Mouse (Mus musculus) hindbrain, embryonic 14.5 days (tissue): ENCODE results near the gene Gpatch1. TPM values are rescaled to one million over a fixed set of nuclear protein-coding genes. Genes with fewer than 3 reads are reported as not detected.
"Not testable (repeated sequence)": the region's sequence is repeated elsewhere in the genome, so short reads cannot be mapped to it uniquely, and the experiment has no call there.

ENCODE experiments used
- ATAC-seq: fragments of 200-750 bp; cut with Nextera tagmentation; 2 replicates; pipeline ENCODE4 v1.8.0; 2017; ENCODE audit warnings: moderate number of reproducible peaks, mild to moderate bottlenecking, moderate TSS enrichment, moderate library complexity; ENCODE audit not compliant: low FRiP score
- DNase-seq: peaks from one replicate; pipeline ENCODE4 v3.0.0-alpha.2; 2015; ENCODE audit warnings: low spot score
- H3K27ac ChIP-seq: fragments of 300-500 bp; sonication (generic); 2 replicates; pipeline ENCODE4 v1.5.1; 2014; ENCODE audit warnings: mild to moderate bottlenecking, moderate library complexity
- H3K27me3 ChIP-seq: fragments of 300-500 bp; sonication (generic); 2 replicates; pipeline ENCODE4 v1.6.1; 2014; ENCODE audit warnings: mild to moderate bottlenecking, low read length, mixed read lengths; ENCODE audit not compliant: control insufficient read depth, insufficient read depth
- H3K36me3 ChIP-seq: fragments of 300-500 bp; sonication (generic); replicated peaks from 2 replicates; pipeline ENCODE4 v1.6.1; 2014; ENCODE audit not compliant: control insufficient read depth, insufficient read depth
- H3K4me1 ChIP-seq: fragments of 300-500 bp; sonication (generic); replicated peaks from 2 replicates; pipeline ENCODE4 v1.6.1; 2014; ENCODE audit warnings: antibody characterized with exemption, low read length, mixed read lengths; ENCODE audit not compliant: control insufficient read depth, insufficient read depth
- H3K4me2 ChIP-seq: fragments of 300-500 bp; sonication (generic); replicated peaks from 2 replicates; pipeline ENCODE4 v1.6.1; 2014; ENCODE audit warnings: mild to moderate bottlenecking, moderate library complexity
- H3K4me3 ChIP-seq: fragments of 300-500 bp; sonication (generic); replicated peaks from 2 replicates; pipeline ENCODE4 v1.5.1; 2014; ENCODE audit warnings: mild to moderate bottlenecking, low read length
- H3K9ac ChIP-seq: fragments of 300-500 bp; sonication (generic); 2 replicates; pipeline ENCODE4 v1.6.1; 2014
- H3K9me3 ChIP-seq: fragments of 300-500 bp; sonication (generic); 2 replicates; pipeline ENCODE4 v1.6.1; 2016; ENCODE audit warnings: low read length; ENCODE audit not compliant: control insufficient read depth
- WGBS: fragments of 180-500 bp; shearing (Covaris S2); extraction: QIAGEN DNeasy Blood & Tissue Kit; methylation state at CpG from one replicate; pipeline ENCODE4 v1.1.7; 2014; 5-methylcytosine and 5-hydroxymethylcytosine counted together
- polyA plus RNA-seq: library from polyadenylated mRNA; unstranded; fragments of >200 nt; fragmentation: Nextera tagmentation; extraction: Ambion mirVana; gene quantifications from 2 replicates; pipeline ENCODE4 v1.2.1, GENCODE M21; 2014

Gene Gpatch1
- polyA plus RNA-seq, 1 experiment from 2014 or later = 19.3 TPM

GRCm38 (mm10) chr7:35333692-35334526, 15.7 kb upstream of the Gpatch1 start, which contains the start of gene Rhpn2:
TSS of gene Rhpn2 (plus strand) at chr7:35334170.
- peak; percentile 93 for DNase-seq
- peak; percentile 96 for ATAC-seq

DNA sequence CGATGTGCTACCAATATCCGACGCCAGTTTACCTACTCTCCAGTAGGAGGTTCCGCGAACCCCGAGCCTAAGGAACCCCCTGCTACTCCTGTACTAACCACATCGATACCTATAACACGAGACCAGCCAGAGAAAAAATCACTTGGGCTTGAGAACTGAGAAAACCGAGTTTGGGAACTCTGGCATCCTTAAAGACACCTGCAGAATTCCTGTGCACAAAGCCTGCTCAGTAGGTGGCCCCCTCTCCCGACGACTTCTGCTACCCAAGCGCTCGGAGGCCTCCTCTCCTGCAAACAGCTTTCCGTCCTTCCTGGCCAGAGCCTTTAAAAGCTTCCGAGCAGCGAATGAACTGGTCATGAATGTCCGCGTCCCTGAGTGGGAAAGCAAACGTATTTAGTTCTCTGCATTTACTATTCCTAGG, 15.0 kb upstream of the Gpatch1 start:
- Histone ChIP-seq H3K36me3 (no peaks in the 10 kb centered on the region), H3K4me1 (peaks cover 11% of the 10 kb centered on the region; the same call in 1 of the 2 replicates), H3K27ac (no peak overlapping the region), H3K27me3 (peaks cover 18% of the 10 kb centered on the region), H3K9ac (peak overlapping the region; percentile 22; the same call in 1 of the 2 replicates), H3K4me3 (peak overlapping the region; percentile 60), H3K4me2 (peak overlapping the region; percentile 96), H3K9me3 (no peaks in the 10 kb centered on the region)
- ATAC-seq (0 out of 2 replicates have a peak, but pooled peaks have one; percentile 10), DNase-seq (peak; percentile 60)
- under 1% methylated on average over 19 of the region's 19 CpGs for WGBS

More at GRCm38 (mm10) chr7:35333692-35334526, 15.7 kb upstream of the Gpatch1 start, which contains the start of gene Rhpn2:
- Histone ChIP-seq H3K4me1 (peaks cover 11% of the 10 kb centered on the region; the same call in 1 of the 2 replicates), H3K4me2 (peak within 1 kb of the TSS; percentile 96), H3K4me3 (peak within 1 kb of the TSS; percentile 60), H3K9ac (peak within 1 kb of the TSS; percentile 56), H3K36me3 (no peaks in the 10 kb centered on the region), H3K27ac (no peak within 1 kb of the TSS), H3K27me3 (peaks cover 18% of the 10 kb centered on the region), H3K9me3 (no peaks in the 10 kb centered on the region)
- under 1% methylated on average over 43 of the region's 52 CpGs for WGBS

GRCm38 (mm10) chr7:35331590-35331989, 13.3 kb upstream of the Gpatch1 start:
- Histone ChIP-seq H3K4me3 (no peak overlapping the region), H3K9me3 (no peaks in the 10 kb centered on the region), H3K27me3 (peaks cover 18% of the 10 kb centered on the region), H3K4me2 (no peak overlapping the region), H3K27ac (no peak overlapping the region), H3K9ac (no peak overlapping the region), H3K36me3 (no peaks in the 10 kb centered on the region), H3K4me1 (peaks cover 11% of the 10 kb centered on the region; the same call in 1 of the 2 replicates)
- ATAC-seq (no peak), DNase-seq (no peak)
- WGBS = 37% methylated on average over 3 of the region's 3 CpGs

DNA sequence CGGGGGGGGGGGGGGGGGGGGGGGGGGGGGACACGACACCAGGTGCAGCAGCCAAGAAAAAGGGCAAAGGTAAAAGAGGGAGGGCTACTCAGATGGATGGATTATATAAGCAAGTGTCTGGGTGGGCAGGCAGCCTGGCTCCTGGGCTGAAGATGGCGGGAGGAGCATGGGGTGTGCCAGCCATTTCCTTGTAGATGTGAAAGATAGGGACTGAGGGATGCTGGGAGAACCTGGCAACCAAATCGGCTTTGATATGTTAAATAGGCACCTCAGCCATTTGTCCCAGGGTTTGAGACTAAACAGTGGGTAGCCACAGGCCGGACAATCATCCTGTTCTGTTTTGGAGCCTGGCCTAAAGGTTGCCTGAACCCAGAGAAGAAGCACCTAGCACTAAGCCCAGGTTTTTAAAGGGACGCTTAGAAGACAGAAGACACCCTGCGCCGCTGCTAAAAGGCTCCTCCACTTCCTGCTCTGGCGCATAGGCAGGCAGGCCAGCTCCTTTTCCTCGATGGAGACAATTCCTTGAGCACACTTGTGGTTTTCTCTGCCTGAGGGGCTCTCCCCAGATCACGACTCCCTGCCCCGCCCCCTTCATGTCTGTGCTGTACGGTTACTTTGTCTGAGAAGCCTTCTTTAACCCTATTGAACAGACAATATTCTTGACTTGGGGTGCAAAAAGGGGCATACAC, 4.6 kb upstream of the Gpatch1 start:
- DNase-seq = no peak
- 8% methylated on average over 11 of the region's 13 CpGs for WGBS
- no peaks in the 10 kb centered on the region for H3K9me3 ChIP-seq
- H3K9ac ChIP-seq = no peak overlapping the region; the same call in 1 of the 2 replicates
- peak overlapping the region; percentile 33 for H3K4me2 ChIP-seq
- H3K27ac ChIP-seq = no peak overlapping the region
- no peak for ATAC-seq
- H3K36me3 ChIP-seq = no peaks in the 10 kb centered on the region
- no peaks in the 10 kb centered on the region for H3K27me3 ChIP-seq
- H3K4me1 ChIP-seq = 0 out of 2 replicates have a peak, but pooled peaks cover 7% of the 10 kb centered on the region
- no peak overlapping the region for H3K4me3 ChIP-seq

- Histone ChIP-seq H3K4me1 (peaks cover 13% of the 10 kb centered on the region), H3K4me3 (no peak overlapping the region), H3K36me3 (no peaks in the 10 kb centered on the region), H3K27ac (no peak overlapping the region), H3K9me3 (no peaks in the 10 kb centered on the region), H3K27me3 (no peaks in the 10 kb centered on the region), H3K4me2 (no peak overlapping the region), H3K9ac (no peak overlapping the region)
- no peak for ATAC-seq
- 61% methylated on average over 3 of the region's 3 CpGs for WGBS
- no peak for DNase-seq
Measured at GRCm38 (mm10) chr7:35322161-35322560, 3.9 kb upstream of the Gpatch1 start.

DNA sequence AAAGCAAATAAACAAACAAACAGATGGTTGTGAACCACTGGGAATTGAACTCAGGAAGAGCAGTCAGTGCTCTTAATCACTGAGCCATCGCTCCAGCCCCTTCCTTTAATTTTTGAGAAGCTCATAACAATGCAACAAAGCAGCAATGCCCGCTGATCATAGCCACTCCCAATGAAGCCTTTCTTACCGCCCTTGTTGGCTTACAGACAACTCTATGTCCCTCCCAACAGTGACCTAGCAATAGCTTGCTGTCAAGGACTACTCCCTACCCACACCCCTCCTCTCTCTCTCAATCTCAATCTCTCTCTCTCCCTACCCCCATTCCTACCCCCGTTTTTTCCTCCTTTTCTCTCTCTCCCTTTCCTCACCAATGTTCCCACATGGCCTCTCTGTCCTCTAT, 1.5 kb upstream of the Gpatch1 start:
- no peak overlapping the region for H3K4me3 ChIP-seq
- H3K9me3 ChIP-seq = no peaks in the 10 kb centered on the region
- 76% methylated on average over 4 of the region's 4 CpGs for WGBS
- H3K27me3 ChIP-seq = no peaks in the 10 kb centered on the region
- DNase-seq = no peak
- H3K4me2 ChIP-seq = no peak overlapping the region
- no peak overlapping the region for H3K27ac ChIP-seq
- H3K4me1 ChIP-seq = peaks cover 16% of the 10 kb centered on the region
- ATAC-seq = no peak
- H3K36me3 ChIP-seq = no peaks in the 10 kb centered on the region
- no peak overlapping the region for H3K9ac ChIP-seq

GRCm38 (mm10) chr7:35319221-35319620, 981 bp upstream of the Gpatch1 start:
- 81% methylated on average over 3 of the region's 3 CpGs for WGBS
- ATAC-seq, DNase-seq, H3K36me3 ChIP-seq, H3K27me3 ChIP-seq, H3K9me3 ChIP-seq, H3K27ac ChIP-seq, H3K9ac ChIP-seq, H3K4me3 ChIP-seq, H3K4me2 ChIP-seq: not testable (repeated sequence)
- H3K4me1 ChIP-seq = peaks cover 16% of the 10 kb centered on the region

GRCm38 (mm10) chr7:35314156-35314555, 4.1 kb downstream of the Gpatch1 start:
- Histone ChIP-seq H3K36me3 (peaks cover 13% of the 10 kb centered on the region), H3K9me3 (no peaks in the 10 kb centered on the region), H3K4me1 (peaks cover 9% of the 10 kb centered on the region), H3K4me3 (no peak overlapping the region), H3K9ac (no peak overlapping the region), H3K27me3 (no peaks in the 10 kb centered on the region), H3K4me2 (no peak overlapping the region), H3K27ac (no peak overlapping the region)
- DNase-seq = no peak
- no peak for ATAC-seq

DNA sequence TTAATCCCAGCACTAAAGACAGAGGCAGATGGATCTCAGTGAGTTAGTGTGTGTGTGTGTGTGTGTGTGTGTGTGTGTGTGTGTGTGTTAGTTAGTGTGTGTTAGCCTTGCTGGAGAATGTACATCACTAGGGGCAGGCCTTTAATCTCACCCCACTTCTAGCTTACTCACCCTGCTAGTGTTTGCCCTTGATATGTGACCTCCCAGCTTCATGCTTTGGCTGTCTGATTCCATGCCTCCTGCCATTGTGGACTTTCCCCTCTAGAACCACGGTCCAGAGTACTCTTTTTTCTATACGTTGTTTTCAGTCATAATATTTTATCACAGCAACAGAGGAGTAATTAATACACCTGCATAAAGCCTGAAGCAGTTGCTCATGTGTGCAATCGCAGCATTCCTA, 7.0 kb downstream of the Gpatch1 start:
- H3K4me1 ChIP-seq = no peaks in the 10 kb centered on the region
- 95% methylated on average over 3 of the region's 3 CpGs for WGBS
- no peak overlapping the region for H3K9ac ChIP-seq
- H3K9me3 ChIP-seq = no peaks in the 10 kb centered on the region
- ATAC-seq (no peak), DNase-seq (no peak)
- no peak overlapping the region for H3K4me2 ChIP-seq
- peaks cover 41% of the 10 kb centered on the region for H3K36me3 ChIP-seq
- no peak overlapping the region for H3K27ac ChIP-seq
- no peak overlapping the region for H3K4me3 ChIP-seq
- H3K27me3 ChIP-seq = no peaks in the 10 kb centered on the region
